Mouse (Mus musculus): ENCODE data around the gene Trim56.

DNA sequence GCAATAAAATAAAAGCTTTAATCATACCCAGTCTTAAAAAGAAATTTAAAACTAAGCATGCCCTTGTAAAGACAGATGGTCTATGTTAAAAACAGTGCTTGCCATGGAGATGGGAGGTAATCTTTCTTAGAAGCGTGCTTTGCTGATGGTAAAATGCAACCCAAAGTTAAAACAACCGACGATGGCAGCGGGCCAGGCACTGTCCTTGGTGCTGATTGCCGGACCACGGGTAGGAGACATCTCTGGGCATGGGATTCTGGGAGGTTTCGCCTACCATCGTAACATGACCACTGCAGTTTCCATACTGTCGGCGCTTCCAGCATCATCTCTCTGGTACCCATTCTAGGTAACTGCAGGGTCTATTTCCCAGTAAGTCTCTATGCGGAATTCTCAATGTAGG lies 18.9 kb upstream of the Trim56 start:
- TF ChIP-seq CTCF (IDR thresholded peaks at IDR 0.05) (no peak), EP300 (IDR thresholded peaks at IDR 0.05) (no peak)

Measured in lung, postnatal 0 days (tissue).